Mouse (Mus musculus) thymus, postnatal 4 days (tissue): ENCODE data around the gene Asphd1.
"Not testable (repeated sequence)": the region's sequence is repeated elsewhere in the genome, so short reads cannot be mapped to it uniquely, and the experiment has no call there.

ENCODE experiments used
- DNase-seq: peaks from one replicate; pipeline ENCODE4 v3.0.0; 2021

Gene Asphd1

DNA sequence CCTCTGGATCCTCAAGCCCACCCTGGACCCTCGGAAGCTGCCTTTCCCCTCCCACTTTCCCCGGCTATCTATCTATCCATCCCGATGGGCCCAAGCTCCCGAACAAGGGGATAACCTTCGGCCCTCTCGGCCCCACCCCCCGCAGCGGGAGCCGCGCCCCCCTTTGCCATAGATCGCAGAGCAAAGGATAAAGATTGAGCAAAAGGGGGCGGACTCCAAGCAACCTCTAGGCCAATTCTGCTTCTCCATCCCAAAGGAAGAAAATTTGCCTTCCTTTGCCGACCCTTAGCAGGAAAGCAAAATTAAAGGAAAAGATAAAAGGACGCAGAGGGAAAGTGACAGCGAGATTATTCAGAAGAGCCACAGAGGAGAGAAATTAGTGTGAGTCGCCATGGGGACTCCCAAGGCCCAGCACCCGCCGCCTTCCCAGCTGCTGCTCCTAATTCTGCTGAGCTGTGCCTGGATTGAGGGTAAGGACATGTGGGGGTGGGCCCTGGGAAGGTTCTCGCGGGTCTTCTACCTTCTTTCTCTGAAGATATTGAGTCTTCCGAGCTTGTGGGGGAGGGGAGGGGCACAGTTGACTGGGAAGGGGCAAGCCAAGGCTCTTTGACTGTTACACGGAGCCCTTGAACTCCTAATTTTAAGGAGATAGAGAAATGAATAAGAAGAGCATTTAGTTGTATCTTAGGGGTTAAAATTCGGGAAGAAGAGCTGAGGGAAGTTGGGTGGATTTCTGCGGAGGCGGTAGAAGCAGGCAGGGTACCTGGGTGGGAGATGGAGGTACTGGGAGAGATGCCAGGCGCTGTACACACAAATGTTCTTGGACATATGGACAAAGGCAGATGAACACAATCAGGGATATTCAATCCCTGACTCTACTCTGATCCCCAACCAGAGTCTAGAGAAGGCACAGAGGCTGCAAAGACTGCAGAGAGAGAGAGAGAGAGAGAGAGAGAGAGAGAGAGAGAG, 1.5 kb upstream of the Asphd1 start:
- no peak for DNase-seq

DNA sequence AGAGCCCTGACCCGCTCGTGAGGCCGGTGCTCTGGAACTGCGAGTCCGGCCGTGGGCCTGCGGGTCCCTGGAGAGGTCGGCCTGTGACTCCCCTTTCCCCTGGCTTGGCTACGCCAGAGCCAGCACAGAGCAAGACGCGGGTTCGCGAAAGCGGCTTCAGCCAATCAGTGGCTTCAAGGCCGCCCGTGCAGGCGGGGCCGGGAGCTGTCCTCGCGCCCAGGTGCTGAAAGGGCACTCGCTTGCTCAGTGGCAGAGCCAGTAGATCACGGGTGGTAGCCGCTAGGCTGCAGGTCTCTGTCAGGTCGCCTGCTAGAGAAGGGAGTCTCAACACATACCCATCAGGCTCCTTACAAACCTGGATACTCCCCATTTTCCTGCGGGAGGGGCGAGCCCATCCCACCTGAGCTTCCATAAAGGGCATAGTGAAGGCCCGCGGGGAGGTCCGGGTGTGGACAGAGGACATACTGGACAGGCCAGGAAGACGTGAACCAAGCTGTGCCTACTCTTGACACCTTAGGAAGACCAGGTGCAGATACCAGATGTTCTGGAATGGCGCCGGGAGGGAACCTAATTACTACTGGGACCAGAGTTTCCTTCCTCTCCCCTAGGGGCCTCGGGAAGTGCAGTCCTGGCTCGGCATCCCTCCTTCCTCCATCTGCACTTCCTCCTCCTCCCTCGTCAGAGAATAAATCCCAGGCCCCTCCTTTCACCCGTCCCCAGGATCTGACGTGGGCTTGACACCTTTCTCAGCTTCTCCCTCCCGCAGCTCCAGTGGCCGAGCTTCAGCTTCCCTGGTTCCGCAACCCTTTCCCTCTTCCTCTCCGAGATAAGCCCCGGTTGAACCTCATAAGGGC, 638 bp upstream of the Asphd1 start, which contains the start of gene Sez6l2:
TSS of gene Sez6l2 (plus strand) at position 771 of the 854 bp plus-strand sequence.
- DNase-seq: peak; percentile 99

DNA sequence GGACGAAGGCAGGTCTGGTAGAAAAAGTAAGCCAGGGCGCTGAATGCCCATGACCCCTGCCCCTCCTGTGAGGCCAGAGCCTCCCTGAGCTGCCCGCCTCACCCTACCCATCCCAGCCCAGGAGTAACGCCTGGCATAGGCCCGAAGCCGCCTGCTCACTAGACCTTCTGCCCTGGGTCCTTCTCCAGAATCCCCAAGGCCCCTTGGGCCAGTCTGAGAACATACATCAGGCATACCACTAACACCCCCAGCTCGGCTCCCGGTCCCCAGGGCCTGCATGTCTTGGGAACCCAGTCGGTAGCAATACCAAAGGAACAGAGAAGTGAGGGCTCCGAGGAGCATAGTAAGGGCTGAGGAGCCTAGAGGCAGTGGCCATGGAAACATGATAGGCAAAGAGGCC, 756 bp downstream of the Asphd1 start:
- no peak for DNase-seq

GRCm38 (mm10) chr7:126946530-126946929, 2.9 kb downstream of the Asphd1 start:
- peak; percentile 75 for DNase-seq

DNA sequence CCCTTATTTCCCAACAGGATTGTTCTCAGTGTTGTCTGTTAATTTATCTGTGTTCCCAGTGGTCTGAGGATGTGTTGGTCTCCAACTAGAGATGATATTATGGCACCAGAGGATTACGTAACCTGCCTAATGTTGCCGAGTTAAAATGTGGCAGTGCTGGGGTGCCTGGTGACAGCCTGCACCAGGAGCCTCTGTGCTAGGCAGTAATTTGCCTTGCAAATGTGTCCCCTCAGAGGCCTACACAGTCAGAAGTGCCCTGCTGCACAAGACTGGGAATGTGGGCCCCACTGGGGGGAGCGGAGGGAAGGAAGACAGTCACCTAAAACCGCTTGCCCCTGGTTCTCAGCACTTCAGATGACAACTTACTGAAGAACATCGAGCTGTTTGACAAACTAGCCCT, 7.6 kb downstream of the Asphd1 start:
- DNase-seq: no peak

GRCm38 (mm10) chr7:126941171-126941570, 8.2 kb downstream of the Asphd1 start:
- DNase-seq: no peak

- no peak for DNase-seq
Measured at GRCm38 (mm10) chr7:126932652-126933051, 16.7 kb downstream of the Asphd1 start.

- DNase-seq: peak; percentile 60
Measured at GRCm38 (mm10) chr7:126929046-126929445, 20.3 kb downstream of the Asphd1 start.

GRCm38 (mm10) chr7:126928384-126929037, 20.9 kb downstream of the Asphd1 start, which contains the start of gene Kctd13:
Kctd13 (plus strand) TSS chr7:126928879.
- DNase-seq: peak; percentile 97

- no peak for DNase-seq
Measured at GRCm38 (mm10) chr7:126926299-126926698, 23.1 kb downstream of the Asphd1 start.

DNA sequence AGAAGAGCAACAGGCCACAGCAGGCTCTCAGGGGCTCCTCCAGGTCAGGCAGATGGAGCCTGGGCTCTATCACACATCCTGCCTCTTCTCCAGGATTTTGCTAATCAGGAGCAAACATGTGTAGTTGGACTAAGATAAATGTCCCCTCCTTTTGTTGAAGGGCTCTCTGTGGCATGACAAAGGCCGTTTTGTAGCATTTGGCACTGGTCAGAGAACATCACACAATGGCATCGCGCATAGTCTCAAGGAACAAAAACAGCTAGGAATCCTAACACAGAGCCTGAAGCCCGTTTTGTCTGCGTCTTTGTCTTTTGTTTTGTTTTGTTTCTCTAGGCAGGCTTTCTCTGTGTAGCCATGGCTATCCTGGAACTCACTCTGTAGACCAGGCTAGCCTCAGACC, 25.4 kb downstream of the Asphd1 start:
- no peak for DNase-seq

DNA sequence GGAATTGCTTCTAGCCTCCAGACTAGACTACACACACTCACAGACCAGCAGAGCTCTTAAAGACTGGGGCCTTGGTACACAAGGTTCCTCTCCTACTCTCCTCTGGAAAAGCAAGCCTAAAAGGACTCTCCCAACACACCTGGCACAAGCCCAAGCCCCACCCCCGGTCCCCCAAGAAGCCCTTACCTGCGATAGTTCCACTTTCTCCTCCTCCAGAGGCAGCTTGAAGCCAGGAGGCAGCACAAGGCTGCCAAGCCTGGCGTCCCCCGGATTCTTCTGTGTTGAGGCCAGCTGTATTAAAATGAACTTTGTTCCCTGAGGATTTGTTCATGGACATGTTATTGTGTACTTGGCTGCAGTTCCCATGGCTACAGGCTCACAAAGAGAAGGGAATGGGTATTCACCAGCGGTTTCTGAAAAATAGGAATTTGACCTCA, 26.7 kb downstream of the Asphd1 start, which contains the start of gene Tmem219:
TSS of gene Tmem219 (minus strand) at position 294 of the 437 bp plus-strand sequence.
- no peak for DNase-seq

- no peak for DNase-seq
Measured at GRCm38 (mm10) chr7:126921563-126921962, 27.8 kb downstream of the Asphd1 start.

- DNase-seq: no peak
Measured at GRCm38 (mm10) chr7:126919973-126920372, 29.4 kb downstream of the Asphd1 start.

DNA sequence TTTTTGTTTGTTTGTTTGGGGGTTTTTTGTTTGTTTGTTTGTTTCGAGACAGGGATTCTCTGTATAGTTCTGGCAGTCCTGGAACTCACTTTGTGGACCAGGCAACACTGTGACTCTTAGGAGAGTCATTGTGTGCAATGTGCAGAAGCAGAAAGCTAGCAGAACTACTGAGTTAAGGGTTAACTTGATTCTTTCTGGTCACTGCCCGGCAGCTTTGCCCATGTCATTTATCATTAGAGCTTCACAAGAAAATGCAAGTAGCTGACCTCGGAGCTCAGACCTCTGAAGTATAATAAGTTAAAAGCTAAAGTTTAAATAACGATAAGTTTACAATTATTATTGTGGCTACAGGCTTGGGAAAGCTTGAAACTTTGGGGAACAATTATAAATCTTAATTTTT, 31.0 kb downstream of the Asphd1 start:
- not testable (repeated sequence) for DNase-seq

DNA sequence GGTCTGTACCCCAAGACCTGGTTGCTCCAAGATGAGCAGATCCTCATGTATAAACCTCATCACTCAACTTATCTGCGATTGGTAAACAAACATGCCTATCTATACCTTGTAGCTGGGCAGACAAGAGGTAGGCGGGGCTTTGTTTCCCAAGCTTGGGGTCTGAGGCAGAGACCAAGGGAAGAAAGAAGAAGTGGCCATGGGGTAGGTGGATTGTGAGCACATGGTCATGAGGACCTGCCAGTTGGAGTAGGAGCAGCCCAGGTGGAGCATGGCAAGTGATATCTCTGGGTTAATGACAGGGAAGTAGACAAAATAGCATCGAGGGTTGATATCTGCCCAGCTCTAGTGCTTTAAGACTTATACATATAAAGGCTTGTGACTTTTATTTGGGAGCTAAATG, 34.5 kb downstream of the Asphd1 start:
- no peak for DNase-seq

GRCm38 (mm10) chr7:126905590-126905989, 43.8 kb downstream of the Asphd1 start:
- no peak for DNase-seq

DNA sequence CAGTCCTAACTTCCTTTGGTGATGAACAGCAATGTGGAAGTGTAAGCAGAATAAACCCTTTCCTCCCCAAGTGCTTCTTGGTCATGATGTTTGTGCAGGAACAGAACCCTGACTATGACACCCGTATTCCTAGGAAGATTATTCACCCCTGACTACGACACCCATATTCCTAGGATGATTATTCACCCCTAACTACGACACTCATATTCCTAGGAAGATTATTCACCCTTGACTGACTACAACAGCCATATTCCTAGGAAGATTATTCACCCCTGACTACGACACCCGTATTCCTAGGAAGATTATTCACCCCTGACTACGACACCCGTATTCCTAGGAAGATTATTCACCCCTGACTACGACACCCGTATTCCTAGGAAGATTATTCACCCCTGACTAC, 49.6 kb downstream of the Asphd1 start:
- not testable (repeated sequence) for DNase-seq

GRCm38 (mm10) chr7:126898102-126898990, 51.0 kb downstream of the Asphd1 start:
- peak; percentile 98 for DNase-seq

- DNase-seq: peak; percentile 22
Measured at GRCm38 (mm10) chr7:126897390-126898101, 51.8 kb downstream of the Asphd1 start.

DNA sequence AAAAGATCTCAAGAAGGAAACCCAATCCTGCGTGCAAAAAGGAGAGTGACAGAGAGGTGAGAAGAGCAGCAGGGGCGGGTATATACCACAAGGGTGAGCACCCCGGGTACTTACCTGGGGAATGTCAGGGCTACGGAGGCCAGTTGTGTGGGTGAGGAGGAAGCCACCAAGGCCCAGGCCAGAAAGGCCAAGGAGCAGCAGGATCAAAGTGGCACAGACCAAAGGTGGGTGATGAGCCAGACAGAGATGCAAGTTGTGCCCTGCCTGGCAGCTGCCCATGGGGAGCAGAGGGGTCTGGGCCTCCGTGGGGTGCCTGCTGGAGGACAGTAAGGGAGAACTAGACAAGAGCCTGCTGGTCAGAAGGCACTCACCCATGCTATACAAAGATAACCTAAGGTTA, 52.5 kb downstream of the Asphd1 start:
- peak; percentile 11 for DNase-seq
